Mouse (Mus musculus): ENCODE measurements around the gene Edar.

GRCm38 (mm10) chr10:58616565-58616964 is 58.9 kb downstream of the Edar start:
- TF ChIP-seq POLR2A (IDR thresholded peaks at IDR 0.05; ENCODE audit: low read depth, low read length), result no peak
- no peak for TF ChIP-seq CTCF (IDR thresholded peaks at IDR 0.05; ENCODE audit: extremely low read depth, insufficient read length, insufficient replicate concordance, low read depth, low read length)

All from small intestine, adult 2 months (tissue).